Mouse (Mus musculus): ENCODE measurements around the gene Thoc5. TPM values are rescaled to one million over a fixed set of nuclear protein-coding genes. Genes with fewer than 3 reads are reported as not detected.

Gene Thoc5
- total and polyA plus RNA-seq, 3 experiments: 8.9 to 67.5 (median 57.9) TPM

DNA sequence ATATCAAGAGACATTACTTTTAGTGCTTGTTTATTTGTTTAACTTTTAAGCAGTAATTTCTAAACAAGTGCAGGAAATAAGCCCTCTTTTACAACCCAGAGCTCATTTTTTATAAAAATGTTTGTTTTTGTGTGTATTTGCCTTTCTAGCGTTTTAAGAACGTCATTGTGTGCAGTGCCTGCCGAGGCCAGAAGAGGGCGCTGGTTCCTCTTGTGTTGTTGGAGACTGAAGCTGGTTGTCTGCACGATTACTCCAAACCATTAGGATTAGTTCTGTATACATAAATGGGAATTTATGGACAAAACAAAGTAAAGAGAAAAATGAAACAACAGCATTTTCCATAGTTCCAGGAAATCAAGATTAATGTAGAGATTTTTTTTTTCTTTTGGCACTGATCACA lies 5.3 kb downstream of the Thoc5 start:
- Histone ChIP-seq H3K9me3 (replicated peaks) (no peaks in the 10 kb centered on the region), H3K27me3 (ENCODE audit: insufficient read depth, low read length) (no peaks in the 10 kb centered on the region), H3K4me3 (ENCODE audit: low read depth, low read length) (no peak overlapping the region), H3K36me3 (replicated peaks) (peaks cover 69% of the 10 kb centered on the region), H3K4me1 (ENCODE audit: insufficient read depth, low read depth, low read length) (peaks cover 19% of the 10 kb centered on the region)
- no peak for DNase-seq (ENCODE audit: low spot score)
- TF ChIP-seq POLR2AphosphoS5 (IDR thresholded peaks at IDR 0.05; ENCODE audit: insufficient replicate concordance, low read depth, low read length) (no peak), CTCF (IDR thresholded peaks at IDR 0.05; ENCODE audit: low read depth, low read length) (peak; percentile 40; the same call in 1 of the 2 replicates), GATA1 (IDR thresholded peaks at IDR 0.05; ENCODE audit: borderline replicate concordance, low read length) (no peak)
- no peak for ATAC-seq (ENCODE audit: extremely low read depth, insufficient number of reproducible peaks, low FRiP score, poor library complexity, severe bottlenecking)

DNA sequence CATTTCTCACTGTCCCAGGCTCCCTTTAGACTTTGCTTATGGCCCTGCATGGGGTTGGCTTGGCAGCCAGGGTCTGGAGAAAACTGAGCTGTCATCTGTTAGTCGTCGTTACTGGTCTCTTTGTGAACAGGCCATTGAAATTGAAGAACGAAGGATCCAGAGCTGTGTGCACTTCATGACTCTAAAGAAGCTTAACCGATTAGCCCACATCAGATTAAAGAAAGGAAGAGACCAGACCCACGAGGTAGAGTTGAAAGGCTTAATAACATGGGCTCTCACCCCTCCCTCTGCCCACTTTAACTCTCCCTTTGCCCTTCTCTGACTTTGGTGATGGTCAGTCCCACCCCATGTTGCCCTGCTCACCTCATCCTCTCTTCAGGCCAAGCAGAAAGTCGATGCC lies 6.8 kb downstream of the Thoc5 start:
- no peak for ATAC-seq (ENCODE audit: extremely low read depth, insufficient number of reproducible peaks, low FRiP score, poor library complexity, severe bottlenecking)
- DNase-seq (ENCODE audit: low spot score): no peak
- Histone ChIP-seq H3K36me3 (replicated peaks) (peaks cover 78% of the 10 kb centered on the region), H3K4me3 (ENCODE audit: low read depth, low read length) (no peak overlapping the region), H3K27me3 (ENCODE audit: insufficient read depth, low read length) (no peaks in the 10 kb centered on the region), H3K4me1 (ENCODE audit: insufficient read depth, low read depth, low read length) (peaks cover 9% of the 10 kb centered on the region), H3K9me3 (replicated peaks) (no peaks in the 10 kb centered on the region)
- no peak for TF ChIP-seq GATA2 (IDR thresholded peaks at IDR 0.05; ENCODE audit: borderline replicate concordance, low read depth, low read length)
- no peak for TF ChIP-seq GATA1 (IDR thresholded peaks at IDR 0.05; ENCODE audit: borderline replicate concordance, low read length)

DNA sequence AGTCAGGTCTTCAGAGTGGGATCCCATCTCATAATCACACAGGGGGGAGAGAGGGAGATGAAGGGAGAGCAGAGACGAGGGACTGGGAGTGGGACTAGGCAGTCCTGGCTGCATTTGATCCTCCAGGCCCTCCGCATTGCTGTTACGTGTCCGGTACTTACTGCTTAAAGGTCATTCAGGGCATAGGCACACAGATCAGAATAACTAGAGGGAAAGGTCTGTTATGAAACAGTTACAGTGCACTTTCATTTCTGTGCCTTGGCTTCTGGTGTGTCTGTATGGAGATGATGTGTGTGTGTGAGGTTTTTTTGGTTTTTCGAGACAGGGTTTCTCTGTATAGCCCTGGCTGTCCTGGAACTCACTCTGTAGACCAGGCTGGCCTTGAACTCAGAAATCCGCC lies 11.1 kb downstream of the Thoc5 start:
- no peak for DNase-seq (ENCODE audit: low spot score)
- Histone ChIP-seq H3K4me1 (ENCODE audit: insufficient read depth, low read depth, low read length) (no peaks in the 10 kb centered on the region), H3K4me3 (ENCODE audit: low read depth, low read length) (no peak overlapping the region), H3K9me3 (replicated peaks) (no peaks in the 10 kb centered on the region), H3K27me3 (ENCODE audit: insufficient read depth, low read length) (no peaks in the 10 kb centered on the region), H3K36me3 (replicated peaks) (peaks cover 80% of the 10 kb centered on the region)
- TF ChIP-seq GATA1 (IDR thresholded peaks at IDR 0.05; ENCODE audit: borderline replicate concordance, low read length): no peak
- TF ChIP-seq POLR2AphosphoS5 (IDR thresholded peaks at IDR 0.05; ENCODE audit: insufficient replicate concordance, low read depth, low read length): no peak
- TF ChIP-seq GATA2 (IDR thresholded peaks at IDR 0.05; ENCODE audit: borderline replicate concordance, low read depth, low read length): no peak
- TF ChIP-seq CTCF (IDR thresholded peaks at IDR 0.05; ENCODE audit: low read depth, low read length): no peak
- no peak for TF ChIP-seq TAL1 (conservative IDR thresholded peaks at IDR 0.05; ENCODE audit: low read depth, low read length)
- no peak for ATAC-seq (ENCODE audit: extremely low read depth, insufficient number of reproducible peaks, low FRiP score, poor library complexity, severe bottlenecking)

DNA sequence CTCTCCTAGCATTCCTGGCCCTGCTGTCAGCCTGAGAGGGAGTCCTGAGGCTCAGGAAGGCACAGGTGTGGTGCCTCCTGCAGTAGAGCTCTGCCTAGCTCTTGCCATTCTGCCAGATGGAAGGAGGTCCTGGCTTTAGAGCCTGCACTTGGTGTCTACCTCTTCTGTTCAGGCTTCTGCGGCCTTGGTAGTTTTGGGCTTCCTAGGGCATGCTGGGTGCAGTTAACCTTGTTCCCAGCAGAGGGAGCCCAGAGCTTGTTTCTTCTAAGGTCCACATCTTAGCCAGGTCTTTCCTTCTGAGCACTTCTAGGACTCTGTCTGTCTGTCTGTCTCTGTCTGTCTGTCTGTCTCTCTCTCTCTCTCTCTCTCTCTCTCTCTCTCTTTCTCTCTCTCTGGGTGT lies 20.9 kb downstream of the Thoc5 start:
- Histone ChIP-seq H3K36me3 (replicated peaks) (peaks cover 96% of the 10 kb centered on the region), H3K4me3 (ENCODE audit: low read depth, low read length) (no peak overlapping the region), H3K4me1 (ENCODE audit: insufficient read depth, low read depth, low read length) (peaks cover 2% of the 10 kb centered on the region; the same call in 1 of the 2 replicates), H3K9me3 (replicated peaks) (no peaks in the 10 kb centered on the region), H3K27me3 (ENCODE audit: insufficient read depth, low read length) (no peaks in the 10 kb centered on the region)
- peak; percentile 58 for DNase-seq (ENCODE audit: low spot score)
- ATAC-seq (ENCODE audit: extremely low read depth, insufficient number of reproducible peaks, low FRiP score, poor library complexity, severe bottlenecking): peak; percentile 40; the same call in 1 of the 2 replicates
- no peak for TF ChIP-seq POLR2AphosphoS5 (IDR thresholded peaks at IDR 0.05; ENCODE audit: insufficient replicate concordance, low read depth, low read length)
- TF ChIP-seq CTCF (IDR thresholded peaks at IDR 0.05; ENCODE audit: low read depth, low read length): peak; percentile 84

DNA sequence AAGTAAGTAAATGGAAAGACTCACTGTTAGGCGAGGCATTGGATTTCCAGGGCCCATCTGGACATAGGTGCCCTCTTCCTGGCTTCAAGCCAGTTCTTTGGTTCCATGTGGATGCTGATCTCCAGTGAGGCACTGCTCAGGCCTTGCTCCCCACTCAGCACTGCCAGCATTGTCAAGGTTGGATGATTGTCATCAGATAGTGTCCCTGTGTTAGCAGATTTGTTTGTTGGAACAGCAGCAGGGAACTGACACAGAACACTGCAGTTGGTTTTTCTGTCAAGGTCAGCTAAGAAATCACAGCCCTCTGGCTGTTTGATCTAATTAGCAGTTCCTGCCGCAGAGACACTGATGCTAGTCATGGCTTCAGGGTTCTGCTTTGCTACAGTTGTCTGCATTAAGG lies 26.2 kb downstream of the Thoc5 start:
- Histone ChIP-seq H3K36me3 (replicated peaks) (peaks cover 100% of the 10 kb centered on the region), H3K4me1 (ENCODE audit: insufficient read depth, low read depth, low read length) (no peaks in the 10 kb centered on the region; the same call in 1 of the 2 replicates), H3K4me3 (ENCODE audit: low read depth, low read length) (no peak overlapping the region), H3K27me3 (ENCODE audit: insufficient read depth, low read length) (no peaks in the 10 kb centered on the region), H3K9me3 (replicated peaks) (no peaks in the 10 kb centered on the region)
- no peak for DNase-seq (ENCODE audit: low spot score)
- TF ChIP-seq CTCF (IDR thresholded peaks at IDR 0.05; ENCODE audit: low read depth, low read length): no peak
- TF ChIP-seq GATA2 (IDR thresholded peaks at IDR 0.05; ENCODE audit: borderline replicate concordance, low read depth, low read length): no peak
- TF ChIP-seq POLR2AphosphoS5 (IDR thresholded peaks at IDR 0.05; ENCODE audit: insufficient replicate concordance, low read depth, low read length): no peak
- TF ChIP-seq GATA1 (IDR thresholded peaks at IDR 0.05; ENCODE audit: borderline replicate concordance, low read length): no peak
- no peak for TF ChIP-seq TAL1 (conservative IDR thresholded peaks at IDR 0.05; ENCODE audit: low read depth, low read length)
- no peak for ATAC-seq (ENCODE audit: extremely low read depth, insufficient number of reproducible peaks, low FRiP score, poor library complexity, severe bottlenecking)

DNA sequence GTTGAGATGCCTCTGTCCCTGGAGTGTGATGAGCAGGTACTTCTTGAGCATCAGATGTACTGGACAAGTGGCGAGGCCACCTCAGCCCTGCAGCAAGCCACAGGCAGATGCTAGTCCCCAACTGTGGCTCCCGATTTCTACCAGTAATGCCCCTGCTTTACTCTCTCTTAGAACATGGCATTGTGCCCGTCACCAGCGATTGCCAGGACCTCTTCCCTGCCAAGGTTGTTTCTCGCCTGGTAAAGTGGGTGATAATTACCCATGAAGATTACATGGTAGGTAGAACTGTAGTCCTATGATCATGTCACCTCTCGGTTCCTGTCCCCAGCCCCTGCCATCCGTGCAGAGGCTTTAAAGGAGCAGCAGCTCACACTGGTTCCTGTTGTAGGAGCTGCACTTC lies 26.6 kb downstream of the Thoc5 start:
- ATAC-seq (ENCODE audit: extremely low read depth, insufficient number of reproducible peaks, low FRiP score, poor library complexity, severe bottlenecking) (no peak), DNase-seq (ENCODE audit: low spot score) (no peak)
- no peaks in the 10 kb centered on the region for H3K9me3 ChIP-seq (replicated peaks)
- no peaks in the 10 kb centered on the region for H3K27me3 ChIP-seq (ENCODE audit: insufficient read depth, low read length)
- H3K4me1 ChIP-seq (ENCODE audit: insufficient read depth, low read depth, low read length): no peaks in the 10 kb centered on the region
- H3K36me3 ChIP-seq (replicated peaks): peaks cover 100% of the 10 kb centered on the region
- no peak for TF ChIP-seq GATA1 (IDR thresholded peaks at IDR 0.05; ENCODE audit: borderline replicate concordance, low read length)
- TF ChIP-seq POLR2AphosphoS5 (IDR thresholded peaks at IDR 0.05; ENCODE audit: insufficient replicate concordance, low read depth, low read length): no peak
- no peak for TF ChIP-seq CTCF (IDR thresholded peaks at IDR 0.05; ENCODE audit: low read depth, low read length)
- no peak for TF ChIP-seq GATA2 (IDR thresholded peaks at IDR 0.05; ENCODE audit: borderline replicate concordance, low read depth, low read length)
- no peak for TF ChIP-seq TAL1 (conservative IDR thresholded peaks at IDR 0.05; ENCODE audit: low read depth, low read length)
- no peak overlapping the region for H3K4me3 ChIP-seq (ENCODE audit: low read depth, low read length)

DNA sequence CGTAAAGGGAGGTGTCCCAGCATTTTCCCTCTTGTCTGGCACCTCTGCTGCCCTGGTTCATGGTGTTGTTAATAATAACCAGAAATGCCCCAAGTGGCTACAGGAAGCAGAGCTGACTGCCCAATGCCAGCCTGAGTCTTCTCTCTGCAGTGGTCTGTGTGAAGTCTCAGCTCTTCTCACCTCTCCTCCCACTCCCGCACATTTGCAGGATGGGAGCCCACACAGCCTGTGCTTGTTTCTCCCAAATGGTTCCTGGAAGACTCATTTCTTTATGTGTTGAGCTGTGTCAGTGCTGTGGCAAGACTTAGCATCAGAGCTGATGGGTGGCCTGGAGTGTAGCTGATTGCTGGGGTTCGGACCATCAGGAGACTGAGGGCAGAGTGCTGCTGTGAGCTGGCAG lies 32.1 kb downstream of the Thoc5 start:
- H3K36me3 ChIP-seq (replicated peaks): peaks cover 98% of the 10 kb centered on the region
- no peak for ATAC-seq (ENCODE audit: extremely low read depth, insufficient number of reproducible peaks, low FRiP score, poor library complexity, severe bottlenecking)

More for the DNA sequence above, 32.1 kb downstream of the Thoc5 start:
- H3K27me3 ChIP-seq (ENCODE audit: insufficient read depth, low read length): no peaks in the 10 kb centered on the region
- no peaks in the 10 kb centered on the region for H3K9me3 ChIP-seq (replicated peaks)
- no peak overlapping the region for H3K4me3 ChIP-seq (ENCODE audit: low read depth, low read length)
- TF ChIP-seq TAL1 (conservative IDR thresholded peaks at IDR 0.05; ENCODE audit: low read depth, low read length): no peak
- no peak for TF ChIP-seq GATA1 (IDR thresholded peaks at IDR 0.05; ENCODE audit: borderline replicate concordance, low read length)
- no peak for TF ChIP-seq GATA2 (IDR thresholded peaks at IDR 0.05; ENCODE audit: borderline replicate concordance, low read depth, low read length)
- no peak for TF ChIP-seq CTCF (IDR thresholded peaks at IDR 0.05; ENCODE audit: low read depth, low read length)
- no peak for TF ChIP-seq POLR2AphosphoS5 (IDR thresholded peaks at IDR 0.05; ENCODE audit: insufficient replicate concordance, low read depth, low read length)
- DNase-seq (ENCODE audit: low spot score): no peak
- no peaks in the 10 kb centered on the region; the same call in 1 of the 2 replicates for H3K4me1 ChIP-seq (ENCODE audit: insufficient read depth, low read depth, low read length)
